ENCODE assay signal across 23 mouse cellular contexts in the genomic region with DNA sequence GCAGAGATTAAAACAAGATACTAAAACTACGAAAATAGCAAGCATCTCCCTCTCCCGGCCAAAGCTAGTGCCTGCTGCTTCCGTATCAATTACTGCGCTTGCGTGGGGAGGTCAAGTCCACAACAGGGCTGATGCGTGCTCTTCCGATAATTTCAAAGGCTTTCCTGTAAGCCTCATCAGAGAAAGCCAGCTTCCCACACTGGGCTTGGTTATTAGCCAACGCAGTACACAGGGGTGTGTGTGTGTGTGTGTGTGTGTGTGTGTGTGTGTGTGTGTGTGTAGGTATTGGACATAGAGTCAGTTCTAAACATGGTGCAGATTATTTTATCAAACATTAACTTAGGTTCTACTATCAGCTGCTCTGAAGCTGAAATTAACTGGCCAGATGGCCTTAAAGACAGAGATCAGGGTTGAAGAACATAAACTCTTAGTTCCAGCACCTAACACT. TPM values are rescaled to one million over a fixed set of nuclear protein-coding genes. Genes with fewer than 3 reads are reported as not detected.
A peak's percentile ranks its signal among the peaks of the same experiment; 100 is the strongest.
DNase-seq lines count a peak whose midpoint lies in the region; ATAC-seq and TF ChIP-seq lines count a peak whose summit lies in the region.
"Had no signal": no experiment of that assay in that cellular context is flagged by ENCODE, and none has a peak within 500 bp of the region (broad histone marks: within the 10 kb centered on the region; RNA-seq: fewer than 3 reads in every experiment).

No protein-coding gene starts in this region.

- peaks cover 10% of the 10 kb centered on the region; the same call in 1 of the 2 replicates for H3K79me2 ChIP-seq in heart, adult 2 months (replicated peaks; ENCODE audit: control insufficient read depth, insufficient read depth, low read length)

- no peak overlapping the region for H3K4me3 ChIP-seq in heart, adult 2 months
- no peak overlapping the region for H3K4me3 ChIP-seq in heart, embryonic 11.5 days (ENCODE audit: low read depth, low read length)
- H3K4me3 ChIP-seq in midbrain, embryonic 10.5 days = no peak overlapping the region
- no peak overlapping the region for H3K4me3 ChIP-seq in midbrain, embryonic 13.5 days (replicated peaks)
- H3K4me3 ChIP-seq in stomach, embryonic 15.5 days (replicated peaks) = no peak overlapping the region
- H3K4me3 ChIP-seq: embryonic facial prominence, embryonic 10.5 days; forebrain, embryonic 13.5 days; heart, embryonic 12.5 days; hindbrain, embryonic 15.5 days; limb, embryonic 12.5 days had no signal

- no peak for DNase-seq in heart, adult 2 months
- DNase-seq in midbrain, embryonic 10.5 days (ENCODE audit: low spot score) = no peak
- DNase-seq in R1 (ENCODE audit: low read depth, low spot score) = peak; percentile 92
- DNase-seq in layer of hippocampus, postnatal 36 days = no peak
- no peak for DNase-seq in spleen, adult 18-20 months
- DNase-seq: adrenal gland, postnatal 36 days; cerebellum, adult 18-20 months; cerebellum, postnatal 25 days; kidney, adult 11 months; kidney, postnatal 14 days; lung, adult 18-20 months; lung, postnatal 14 days; right cerebral cortex, postnatal 25 days; thymus, postnatal 25 days had no signal

- WGBS in heart, adult 2 months = 78% methylated on average over 8 of the region's 8 CpGs
- WGBS in heart, embryonic 11.5 days (ENCODE audit: insufficient replicate concordance) = 93% methylated on average over 8 of the region's 8 CpGs
- 93% methylated on average over 8 of the region's 8 CpGs for WGBS in midbrain, embryonic 10.5 days
- WGBS in midbrain, embryonic 13.5 days = 84% methylated on average over 8 of the region's 8 CpGs
- WGBS in stomach, embryonic 15.5 days = 81% methylated on average over 8 of the region's 8 CpGs

- no peaks in the 10 kb centered on the region for H3K9me3 ChIP-seq in heart, embryonic 11.5 days (replicated peaks; ENCODE audit: control insufficient read depth, low read length)
- no peaks in the 10 kb centered on the region for H3K9me3 ChIP-seq in midbrain, embryonic 10.5 days (replicated peaks)
- H3K9me3 ChIP-seq in midbrain, embryonic 13.5 days = no peaks in the 10 kb centered on the region
- no peaks in the 10 kb centered on the region for H3K9me3 ChIP-seq in stomach, embryonic 15.5 days
- H3K9me3 ChIP-seq: embryonic facial prominence, embryonic 10.5 days; forebrain, embryonic 13.5 days; hindbrain, embryonic 15.5 days; limb, embryonic 12.5 days had no signal

- H3K4me2 ChIP-seq in heart, embryonic 11.5 days = no peak overlapping the region
- no peak overlapping the region for H3K4me2 ChIP-seq in midbrain, embryonic 13.5 days (replicated peaks)
- no peak overlapping the region for H3K4me2 ChIP-seq in stomach, embryonic 15.5 days
- H3K4me2 ChIP-seq: forebrain, embryonic 13.5 days; heart, embryonic 12.5 days; hindbrain, embryonic 15.5 days; limb, embryonic 12.5 days had no signal

- H3K27ac ChIP-seq in heart, adult 2 months = no peak overlapping the region
- H3K27ac ChIP-seq in heart, embryonic 11.5 days (ENCODE audit: low read depth, low read length) = no peak overlapping the region
- H3K27ac ChIP-seq in midbrain, embryonic 10.5 days (replicated peaks) = peak overlapping the region; percentile 38; the same call in 1 of the 2 replicates
- H3K27ac ChIP-seq in midbrain, embryonic 13.5 days = no peak overlapping the region
- H3K27ac ChIP-seq in stomach, embryonic 15.5 days = peak overlapping the region; percentile 44; the same call in 1 of the 2 replicates
- H3K27ac ChIP-seq: hindbrain, embryonic 15.5 days had no signal

- H3K27me3 ChIP-seq in heart, adult 2 months (ENCODE audit: control insufficient read depth, insufficient read depth, low read length) = no peaks in the 10 kb centered on the region
- no peaks in the 10 kb centered on the region for H3K27me3 ChIP-seq in heart, embryonic 11.5 days (ENCODE audit: control insufficient read depth, insufficient read depth, low read length)
- no peaks in the 10 kb centered on the region for H3K27me3 ChIP-seq in midbrain, embryonic 10.5 days (ENCODE audit: low read depth, poor library complexity, severe bottlenecking)
- no peaks in the 10 kb centered on the region for H3K27me3 ChIP-seq in midbrain, embryonic 13.5 days
- H3K27me3 ChIP-seq in stomach, embryonic 15.5 days (replicated peaks) = no peaks in the 10 kb centered on the region
- H3K27me3 ChIP-seq: forebrain, embryonic 13.5 days; heart, embryonic 12.5 days; hindbrain, embryonic 15.5 days; limb, embryonic 12.5 days had no signal

- TF ChIP-seq POLR2A in heart, adult 2 months (IDR thresholded peaks at IDR 0.05; ENCODE audit: insufficient read depth, low read depth, low read length) = no peak

- ATAC-seq in heart, embryonic 11.5 days (replicated peaks; ENCODE audit: insufficient number of reproducible peaks, low FRiP score, low TSS enrichment) = no peak
- ATAC-seq in midbrain, embryonic 13.5 days = no peak
- no peak for ATAC-seq in stomach, embryonic 15.5 days (ENCODE audit: insufficient read depth, low FRiP score, low read depth)
- ATAC-seq: forebrain, embryonic 13.5 days; midbrain, embryonic 16.5 days had no signal

- H3K36me3 ChIP-seq in heart, adult 2 months (ENCODE audit: control insufficient read depth, insufficient read depth, low read length) = peaks cover 3% of the 10 kb centered on the region; the same call in 1 of the 2 replicates
- peaks cover 19% of the 10 kb centered on the region for H3K36me3 ChIP-seq in heart, embryonic 11.5 days (ENCODE audit: control insufficient read depth, insufficient read depth, low read length)
- H3K36me3 ChIP-seq in midbrain, embryonic 10.5 days = peaks cover 41% of the 10 kb centered on the region
- H3K36me3 ChIP-seq in midbrain, embryonic 13.5 days = peaks cover 22% of the 10 kb centered on the region
- H3K36me3 ChIP-seq in stomach, embryonic 15.5 days = peaks cover 20% of the 10 kb centered on the region

- no peak overlapping the region for H3K9ac ChIP-seq in heart, adult 2 months (ENCODE audit: low read depth, low read length)
- no peak overlapping the region for H3K9ac ChIP-seq in heart, embryonic 11.5 days (ENCODE audit: low read depth, low read length)
- H3K9ac ChIP-seq in midbrain, embryonic 13.5 days (replicated peaks) = no peak overlapping the region
- H3K9ac ChIP-seq in stomach, embryonic 15.5 days = no peak overlapping the region
- H3K9ac ChIP-seq: forebrain, embryonic 13.5 days; heart, embryonic 12.5 days; hindbrain, embryonic 15.5 days; limb, embryonic 12.5 days had no signal

- TF ChIP-seq CTCF in heart, adult 2 months (IDR thresholded peaks at IDR 0.05) = peak; percentile 37

- peaks cover 2% of the 10 kb centered on the region; the same call in 1 of the 2 replicates for H3K4me1 ChIP-seq in heart, adult 2 months (ENCODE audit: control insufficient read depth, insufficient read depth, low read length)
- peaks cover 15% of the 10 kb centered on the region; the same call in 1 of the 2 replicates for H3K4me1 ChIP-seq in heart, embryonic 11.5 days (ENCODE audit: control insufficient read depth, insufficient read depth, low read length)
- peaks cover 40% of the 10 kb centered on the region for H3K4me1 ChIP-seq in midbrain, embryonic 10.5 days
- peaks cover 20% of the 10 kb centered on the region for H3K4me1 ChIP-seq in midbrain, embryonic 13.5 days (replicated peaks)
- peaks cover 16% of the 10 kb centered on the region for H3K4me1 ChIP-seq in stomach, embryonic 15.5 days

- intact Hi-C loops in heart, adult 2 months (cut with DNase I) = no loop called here

- TF ChIP-seq EP300 in heart, adult 2 months (IDR thresholded peaks at IDR 0.05; ENCODE audit: insufficient read depth, low read depth, low read length) = no peak

RNA-seq across cellular contexts. Expression of a gene that starts 17.5 kb away (rescaled TPM):
- 1 to 10 TPM in 1 of 2 experiments, under 1 TPM in 1; 0.97 to 1.2 TPM for total RNA-seq in heart, adult 2 months (2021)
- polyA plus RNA-seq in heart, adult 2 months (2012; rRNA removed) = 0.45 and 1.00 TPM in 2 replicates
- 3.0 TPM in 2 replicates for polyA plus RNA-seq in heart, embryonic 11.5 days (2014; fragmentation: Nextera tagmentation; extraction: Ambion mirVana)
- 1.1 and 1.2 TPM in 2 replicates for polyA plus RNA-seq in midbrain, embryonic 10.5 days (2016; fragmentation: Nextera tagmentation; extraction: Ambion mirVana)
- 1.6 and 2.2 TPM in 2 replicates for polyA plus RNA-seq in midbrain, embryonic 13.5 days (2015; fragmentation: Nextera tagmentation; extraction: Ambion mirVana)
- 0.89 and 1.0 TPM in 2 replicates for polyA plus RNA-seq in stomach, embryonic 15.5 days (2015; fragmentation: Nextera tagmentation; extraction: Ambion mirVana)
- total RNA-seq in layer of hippocampus, postnatal 36 days (2021) = 1 to 10 TPM; 2.8 to 2.9 TPM

RNA-seq across cellular contexts. Expression of a gene that starts 20.0 kb away (rescaled TPM):
- 100 to 1,000 TPM; 146 to 164 TPM for total RNA-seq in heart, adult 2 months (2021)
- polyA plus RNA-seq in heart, adult 2 months (2012; rRNA removed) = 65.7 and 118 TPM in 2 replicates
- 239 and 247 TPM in 2 replicates for polyA plus RNA-seq in heart, embryonic 11.5 days (2014; fragmentation: Nextera tagmentation; extraction: Ambion mirVana)
- 242 and 252 TPM in 2 replicates for polyA plus RNA-seq in midbrain, embryonic 10.5 days (2016; fragmentation: Nextera tagmentation; extraction: Ambion mirVana)
- polyA plus RNA-seq in midbrain, embryonic 13.5 days (2015; fragmentation: Nextera tagmentation; extraction: Ambion mirVana) = 156 and 162 TPM in 2 replicates
- polyA plus RNA-seq in stomach, embryonic 15.5 days (2015; fragmentation: Nextera tagmentation; extraction: Ambion mirVana) = 216 and 221 TPM in 2 replicates
- total RNA-seq in layer of hippocampus, postnatal 36 days (2021) = 100 to 1,000 TPM; 184 to 191 TPM

RNA-seq across cellular contexts. Expression of a gene that starts 30.4 kb away (rescaled TPM):
- total RNA-seq in heart, adult 2 months (2021) = 10 to 100 TPM; 20.9 to 22.0 TPM
- polyA plus RNA-seq in heart, adult 2 months (2012; rRNA removed) = 8.1 and 10.1 TPM in 2 replicates
- polyA plus RNA-seq in heart, embryonic 11.5 days (2014; fragmentation: Nextera tagmentation; extraction: Ambion mirVana) = 32.8 and 41.9 TPM in 2 replicates
- polyA plus RNA-seq in midbrain, embryonic 10.5 days (2016; fragmentation: Nextera tagmentation; extraction: Ambion mirVana) = 63.0 and 74.5 TPM in 2 replicates
- 137 and 160 TPM in 2 replicates for polyA plus RNA-seq in midbrain, embryonic 13.5 days (2015; fragmentation: Nextera tagmentation; extraction: Ambion mirVana)
- 56.0 TPM in 2 replicates for polyA plus RNA-seq in stomach, embryonic 15.5 days (2015; fragmentation: Nextera tagmentation; extraction: Ambion mirVana)
- 100 to 1,000 TPM; 149 to 174 TPM for total RNA-seq in layer of hippocampus, postnatal 36 days (2021)

Comparison
In these comparisons a context has a peak if more than half of its experiments do, and no peak if none do; other contexts are left out.
1. H3K27ac ChIP-seq: peak in midbrain, embryonic 10.5 days (single experiment) and stomach, embryonic 15.5 days (single experiment); none in heart, adult 2 months (single experiment), heart, embryonic 11.5 days (single experiment) and midbrain, embryonic 13.5 days (single experiment).